In genomic region chr5:108543516-108544291, GRCm38 (mm10) we compare ENCODE assay signal across 13 mouse cellular contexts. TPM values are rescaled to one million over a fixed set of nuclear protein-coding genes. Genes with fewer than 3 reads are reported as not detected.
"Had no signal": no experiment of that assay in that cellular context is flagged by ENCODE, and none has a peak within 500 bp of the region (broad histone marks: within the 10 kb centered on the region; RNA-seq: fewer than 3 reads in every experiment).

No protein-coding gene starts in this region.

- H3K36me3 ChIP-seq: limb, embryonic 10.5 days; liver, embryonic 12.5 days; lung, embryonic 15.5 days; midbrain, embryonic 13.5 days had no signal

- H3K4me2 ChIP-seq: liver, embryonic 12.5 days; lung, embryonic 15.5 days; midbrain, embryonic 13.5 days had no signal

- H3K4me3 ChIP-seq: left cerebral cortex, adult 2 months; limb, embryonic 10.5 days; liver, embryonic 12.5 days; lung, embryonic 15.5 days; midbrain, embryonic 13.5 days had no signal

- H3K9me3 ChIP-seq: limb, embryonic 10.5 days; liver, embryonic 12.5 days; lung, embryonic 15.5 days; midbrain, embryonic 13.5 days had no signal

- H3K4me1 ChIP-seq: limb, embryonic 10.5 days; liver, embryonic 12.5 days; lung, embryonic 15.5 days had no signal

- ATAC-seq: liver, embryonic 12.5 days; liver, postnatal 0 days; midbrain, embryonic 13.5 days had no signal

- H3K9ac ChIP-seq: liver, embryonic 12.5 days; liver, postnatal 0 days; lung, embryonic 15.5 days; midbrain, embryonic 13.5 days had no signal

- H3K27ac ChIP-seq: left cerebral cortex, adult 2 months; limb, embryonic 10.5 days; liver, embryonic 12.5 days; lung, embryonic 15.5 days; macrophage; midbrain, embryonic 13.5 days had no signal

- DNase-seq: kidney, postnatal 10 days; kidney, postnatal 4 days; liver, postnatal 0 days; lung, postnatal 14 days; right cerebral cortex, postnatal 14 days; thymus, adult 18-20 months; thymus, postnatal 14 days had no signal

RNA-seq across cellular contexts. Expression of gene Cplx1, which starts 6.1 kb away (rescaled TPM):
- polyA plus RNA-seq: liver, postnatal 0 days; macrophage had no signal
